15 mouse cellular contexts compared by ENCODE assay signal in the genomic region with DNA sequence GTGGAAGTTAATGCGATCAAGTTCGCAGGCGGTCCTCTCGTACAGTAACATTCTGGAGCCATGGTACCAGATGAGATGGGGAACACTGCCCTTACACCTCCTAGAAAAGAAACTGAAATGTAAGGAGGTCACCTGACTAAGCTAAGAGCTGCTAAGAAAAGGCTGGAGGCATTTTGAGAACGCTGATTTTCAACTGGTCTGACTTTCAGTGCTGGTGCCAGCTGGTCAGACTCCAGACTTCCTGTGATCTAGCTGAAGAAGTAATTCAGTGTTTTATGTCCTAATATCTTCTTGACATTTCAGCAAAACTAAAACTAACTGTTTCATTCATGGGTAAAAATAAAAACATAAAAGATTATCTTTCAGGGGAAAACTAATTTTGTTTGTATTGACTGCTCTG. TPM values are rescaled to one million over a fixed set of nuclear protein-coding genes. Genes with fewer than 3 reads are reported as not detected.
DNase-seq lines count a peak whose midpoint lies in the region; ATAC-seq and TF ChIP-seq lines count a peak whose summit lies in the region.
"Had no signal": no experiment of that assay in that cellular context is flagged by ENCODE, and none has a peak within 500 bp of the region (broad histone marks: within the 10 kb centered on the region; RNA-seq: fewer than 3 reads in every experiment).

No protein-coding gene starts in this region.

- 0 out of 2 replicates have a peak, but pooled peaks have one; percentile 6 for ATAC-seq in frontal cortex, adult (ENCODE audit: low TSS enrichment)
- no peak for ATAC-seq in hindbrain, postnatal 0 days
- no peak for ATAC-seq in heart, postnatal 0 days (ENCODE audit: insufficient read depth, low read depth)

- no peaks in the 10 kb centered on the region for H3K9me3 ChIP-seq in hindbrain, postnatal 0 days (ENCODE audit: low read length)
- H3K9me3 ChIP-seq in hindbrain, embryonic 10.5 days: no peaks in the 10 kb centered on the region
- no peaks in the 10 kb centered on the region for H3K9me3 ChIP-seq in heart, postnatal 0 days (replicated peaks; ENCODE audit: control insufficient read depth, low read length)
- H3K9me3 ChIP-seq: G1E; limb, embryonic 15.5 days; midbrain, embryonic 10.5 days had no signal

- no peak for DNase-seq in frontal cortex, postnatal 14 days (ENCODE audit: low spot score in 2 of 2)
- DNase-seq in hindbrain, postnatal 0 days (ENCODE audit: low spot score): peak; percentile 23
- no peak for DNase-seq in hindbrain, embryonic 10.5 days (ENCODE audit: low spot score)
- peak; percentile 63 for DNase-seq in NIH3T3 (ENCODE audit: low read depth)
- peak; percentile 22 for DNase-seq in heart, postnatal 0 days (ENCODE audit: low spot score)
- no peak for DNase-seq in left cerebral cortex, adult 8-10 months (ENCODE audit: low spot score in 2 of 2)
- DNase-seq: cerebellum, adult 18-20 months; lung, embryonic 14.5 days had no signal

- no peak overlapping the region for H3K4me3 ChIP-seq in hindbrain, postnatal 0 days (ENCODE audit: low read length)
- H3K4me3 ChIP-seq in hindbrain, embryonic 10.5 days: no peak overlapping the region
- no peak overlapping the region for H3K4me3 ChIP-seq in heart, postnatal 0 days (ENCODE audit: low read depth, low read length)
- H3K4me3 ChIP-seq: limb, embryonic 15.5 days; midbrain, embryonic 10.5 days had no signal

- H3K4me1 ChIP-seq in hindbrain, postnatal 0 days (ENCODE audit: insufficient read depth, low read length): no peaks in the 10 kb centered on the region
- H3K4me1 ChIP-seq in hindbrain, embryonic 10.5 days (replicated peaks): no peaks in the 10 kb centered on the region
- H3K4me1 ChIP-seq in heart, postnatal 0 days (ENCODE audit: control insufficient read depth, insufficient read depth): no peaks in the 10 kb centered on the region
- H3K4me1 ChIP-seq: midbrain, embryonic 10.5 days had no signal

- no peak for TF ChIP-seq CTCF in hindbrain, postnatal 0 days (IDR thresholded peaks at IDR 0.05; ENCODE audit: low read depth)
- no peak for TF ChIP-seq CTCF in heart, postnatal 0 days (IDR thresholded peaks at IDR 0.05; ENCODE audit: low read depth)

- H3K36me3 ChIP-seq in hindbrain, postnatal 0 days (ENCODE audit: insufficient read depth, low read length): peaks cover 11% of the 10 kb centered on the region
- peaks cover 18% of the 10 kb centered on the region for H3K36me3 ChIP-seq in hindbrain, embryonic 10.5 days
- H3K36me3 ChIP-seq in heart, postnatal 0 days (replicated peaks; ENCODE audit: control insufficient read depth, insufficient read depth, low read length): peaks cover 6% of the 10 kb centered on the region; the same call in 1 of the 2 replicates

- WGBS in hindbrain, postnatal 0 days: 61% methylated on average over 5 of the region's 5 CpGs
- 88% methylated on average over 5 of the region's 5 CpGs for WGBS in hindbrain, embryonic 10.5 days
- 55% methylated on average over 5 of the region's 5 CpGs for WGBS in heart, postnatal 0 days

- H3K27me3 ChIP-seq in hindbrain, postnatal 0 days (ENCODE audit: insufficient read depth, low read length): no peaks in the 10 kb centered on the region
- no peaks in the 10 kb centered on the region for H3K27me3 ChIP-seq in hindbrain, embryonic 10.5 days (ENCODE audit: insufficient read depth, poor library complexity, severe bottlenecking)
- no peaks in the 10 kb centered on the region for H3K27me3 ChIP-seq in heart, postnatal 0 days (ENCODE audit: control insufficient read depth, insufficient read depth, low read length)
- H3K27me3 ChIP-seq: limb, embryonic 15.5 days had no signal

- H3K27ac ChIP-seq in hindbrain, postnatal 0 days: no peak overlapping the region
- no peak overlapping the region for H3K27ac ChIP-seq in hindbrain, embryonic 10.5 days
- H3K27ac ChIP-seq in heart, postnatal 0 days (ENCODE audit: low read depth): no peak overlapping the region
- H3K27ac ChIP-seq: limb, embryonic 15.5 days; midbrain, embryonic 10.5 days had no signal

- no peak overlapping the region for H3K9ac ChIP-seq in hindbrain, postnatal 0 days (replicated peaks; ENCODE audit: low read length)
- no peak overlapping the region for H3K9ac ChIP-seq in heart, postnatal 0 days (replicated peaks; ENCODE audit: low read depth, low read length)
- H3K9ac ChIP-seq: limb, embryonic 15.5 days; lung, embryonic 14.5 days had no signal

- no peak for TF ChIP-seq EP300 in heart, postnatal 0 days (IDR thresholded peaks at IDR 0.05; ENCODE audit: low read depth)

- no peak overlapping the region for H3K4me2 ChIP-seq in hindbrain, postnatal 0 days (ENCODE audit: low read depth, low read length)
- no peak overlapping the region for H3K4me2 ChIP-seq in heart, postnatal 0 days (ENCODE audit: low read depth, low read length)
- H3K4me2 ChIP-seq: limb, embryonic 15.5 days; lung, embryonic 14.5 days had no signal

RNA-seq across cellular contexts. Expression of gene Crip3, which starts 10.1 kb away (rescaled TPM):
- total RNA-seq in hindbrain, postnatal 0 days (2014; rRNA removed): 1.4 and 4.0 TPM in 2 replicates
- 1.6 and 1.7 TPM in 2 replicates for polyA plus RNA-seq in hindbrain, postnatal 0 days (2015; fragmentation: Nextera tagmentation; extraction: Ambion mirVana)
- 0.50 and 0.64 TPM in 2 replicates for polyA plus RNA-seq in hindbrain, embryonic 10.5 days (2016; fragmentation: Nextera tagmentation; extraction: Ambion mirVana)
- 1.5 TPM in 1 of 2 replicates, not detected in the other for total RNA-seq in heart, postnatal 0 days (2014; rRNA removed; ENCODE audit: low replicate concordance)
- 0.48 and 1.00 TPM in 2 replicates for polyA plus RNA-seq in heart, postnatal 0 days (2015; fragmentation: Nextera tagmentation; extraction: Ambion mirVana)
- total RNA-seq in left cerebral cortex, adult 8-10 months (2022): 1 to 10 TPM; 2.0 to 3.0 (median 2.5) TPM
- total RNA-seq: G1E had no signal
- polyA plus RNA-seq: C2C12; G1E; lung, embryonic 14.5 days had no signal

RNA-seq across cellular contexts. Expression of gene Slc22a7, which starts 19.6 kb away (rescaled TPM):
- total RNA-seq in hindbrain, postnatal 0 days (2014; rRNA removed): not detected in 2 replicates
- polyA plus RNA-seq in hindbrain, postnatal 0 days (2015; fragmentation: Nextera tagmentation; extraction: Ambion mirVana): 0.13 TPM in 1 of 2 replicates, not detected in the other
- polyA plus RNA-seq in hindbrain, embryonic 10.5 days (2016; fragmentation: Nextera tagmentation; extraction: Ambion mirVana): not detected in 2 replicates
- not detected in 2 replicates for total RNA-seq in heart, postnatal 0 days (2014; rRNA removed; ENCODE audit: low replicate concordance)
- not detected in 2 replicates for polyA plus RNA-seq in heart, postnatal 0 days (2015; fragmentation: Nextera tagmentation; extraction: Ambion mirVana)
- under 1 TPM; 0.53 to 0.78 (median 0.66) TPM for total RNA-seq in left cerebral cortex, adult 8-10 months (2022)
- total RNA-seq: G1E; heart, postnatal 36 days had no signal
- polyA plus RNA-seq: C2C12; G1E; intestine, embryonic 14.5 days; limb, embryonic 15.5 days; lung, embryonic 14.5 days; midbrain, embryonic 10.5 days had no signal

RNA-seq across cellular contexts. Expression of gene Zfp318, which starts 35.1 kb away (rescaled TPM):
- total RNA-seq in hindbrain, postnatal 0 days (2014; rRNA removed): 20.1 and 24.5 TPM in 2 replicates
- 22.9 and 23.2 TPM in 2 replicates for polyA plus RNA-seq in hindbrain, postnatal 0 days (2015; fragmentation: Nextera tagmentation; extraction: Ambion mirVana)
- polyA plus RNA-seq in hindbrain, embryonic 10.5 days (2016; fragmentation: Nextera tagmentation; extraction: Ambion mirVana): 10.5 and 12.6 TPM in 2 replicates
- total RNA-seq in heart, postnatal 0 days (2014; rRNA removed; ENCODE audit: low replicate concordance): 5.3 and 18.1 TPM in 2 replicates
- polyA plus RNA-seq in heart, postnatal 0 days (2015; fragmentation: Nextera tagmentation; extraction: Ambion mirVana): 4.2 and 4.4 TPM in 2 replicates
- total RNA-seq in left cerebral cortex, adult 8-10 months (2022): 10 to 100 TPM; 56.7 to 67.4 (median 63.1) TPM

Comparison
In these comparisons a context has a peak if more than half of its experiments do, and no peak if none do; other contexts are left out.
1. DNase-seq: peak in hindbrain, postnatal 0 days (single experiment), NIH3T3 (single experiment) and heart, postnatal 0 days (single experiment); none in frontal cortex, postnatal 14 days (0 of 2), hindbrain, embryonic 10.5 days (single experiment) and left cerebral cortex, adult 8-10 months (0 of 2).